Mouse (Mus musculus) embryo, embryonic 11.5 days (tissue): ENCODE data around the gene Dcaf5.

Experiments used
- DNase-seq: peaks from one replicate; pipeline ENCODE4 v3.0.0-alpha.2; 2012; ENCODE audit warnings: low read depth, low spot score

The Dcaf5 gene

GRCm38 (mm10) chr12:80340936-80341335 lies 95.5 kb downstream of the Dcaf5 start:
- no peak for DNase-seq

- DNase-seq: no peak
Measured at GRCm38 (mm10) chr12:80334162-80334561, 102.2 kb downstream of the Dcaf5 start.

GRCm38 (mm10) chr12:80331634-80332033 lies 104.8 kb downstream of the Dcaf5 start:
- no peak for DNase-seq

GRCm38 (mm10) chr12:80330819-80331218 lies 105.6 kb downstream of the Dcaf5 start:
- no peak for DNase-seq

- no peak for DNase-seq
Measured at GRCm38 (mm10) chr12:80329641-80330040, 106.8 kb downstream of the Dcaf5 start.

- no peak for DNase-seq
Measured at GRCm38 (mm10) chr12:80326047-80326446, 110.4 kb downstream of the Dcaf5 start.

GRCm38 (mm10) chr12:80324785-80325131 lies 111.6 kb downstream of the Dcaf5 start:
- no peak for DNase-seq

- DNase-seq: no peak
Measured at GRCm38 (mm10) chr12:80324051-80324784, 112.2 kb downstream of the Dcaf5 start.

- no peak for DNase-seq
Measured at GRCm38 (mm10) chr12:80323371-80324050, 112.9 kb downstream of the Dcaf5 start.

GRCm38 (mm10) chr12:80322494-80322893 lies 113.9 kb downstream of the Dcaf5 start:
- DNase-seq: no peak

GRCm38 (mm10) chr12:80319062-80319461 lies 117.3 kb downstream of the Dcaf5 start:
- no peak for DNase-seq

- DNase-seq: no peak
Measured at GRCm38 (mm10) chr12:80315321-80315720, 121.1 kb downstream of the Dcaf5 start.

GRCm38 (mm10) chr12:80311959-80312669 lies 124.3 kb downstream of the Dcaf5 start:
- DNase-seq: no peak

GRCm38 (mm10) chr12:80307556-80307955 lies 128.8 kb downstream of the Dcaf5 start:
- DNase-seq: no peak

- no peak for DNase-seq
Measured at GRCm38 (mm10) chr12:80304518-80304917, 131.9 kb downstream of the Dcaf5 start.

GRCm38 (mm10) chr12:80300833-80301456 lies 135.5 kb downstream of the Dcaf5 start:
- DNase-seq: no peak

GRCm38 (mm10) chr12:80298714-80299113 lies 137.7 kb downstream of the Dcaf5 start:
- DNase-seq: no peak

- no peak for DNase-seq
Measured at GRCm38 (mm10) chr12:80291895-80292435, 144.4 kb downstream of the Dcaf5 start.

- DNase-seq: no peak
Measured at GRCm38 (mm10) chr12:80290964-80291363, 145.4 kb downstream of the Dcaf5 start.

- DNase-seq: no peak
Measured at GRCm38 (mm10) chr12:80290483-80290882, 145.9 kb downstream of the Dcaf5 start.

- DNase-seq: no peak
Measured at GRCm38 (mm10) chr12:80289722-80290121, 146.7 kb downstream of the Dcaf5 start.

GRCm38 (mm10) chr12:80285890-80286289 lies 150.5 kb downstream of the Dcaf5 start:
- DNase-seq: no peak
